19 mouse cellular contexts compared by ENCODE assay signal in the genomic region with DNA sequence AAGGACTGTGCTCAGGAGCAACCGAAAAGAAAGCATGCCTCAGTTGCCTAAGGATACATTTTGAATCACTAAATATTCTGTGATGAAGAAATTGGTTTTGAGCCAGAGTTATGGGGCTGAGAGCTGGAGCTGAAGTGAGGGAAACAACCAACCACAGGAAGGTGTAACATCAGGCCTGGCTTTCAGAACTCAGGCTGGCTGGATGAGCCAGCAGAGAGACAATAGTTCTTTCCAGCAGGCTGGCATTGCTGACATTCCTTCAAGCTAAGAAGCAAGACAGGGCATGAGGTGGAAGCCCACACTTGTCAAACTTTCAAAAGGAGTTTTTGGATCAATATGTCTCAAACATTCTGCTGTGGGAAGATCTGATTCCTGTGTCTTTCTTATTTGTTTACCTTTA.
"Had no signal": no experiment of that assay in that cellular context is flagged by ENCODE, and none has a peak within 500 bp of the region (broad histone marks: within the 10 kb centered on the region; RNA-seq: fewer than 3 reads in every experiment).

No protein-coding gene starts in this region.

- ATAC-seq: midbrain, embryonic 15.5 days had no signal

- H3K4me2 ChIP-seq: liver, embryonic 15.5 days; midbrain, embryonic 12.5 days; midbrain, embryonic 15.5 days; neural tube, embryonic 12.5 days; neural tube, embryonic 15.5 days; stomach, embryonic 15.5 days had no signal

- H3K36me3 ChIP-seq: liver, embryonic 15.5 days; midbrain, embryonic 12.5 days; midbrain, embryonic 15.5 days; neural tube, embryonic 12.5 days; neural tube, embryonic 15.5 days; stomach, embryonic 15.5 days had no signal

- H3K9me3 ChIP-seq: liver, embryonic 15.5 days; midbrain, embryonic 12.5 days; midbrain, embryonic 15.5 days; neural tube, embryonic 12.5 days; neural tube, embryonic 15.5 days; stomach, embryonic 15.5 days had no signal

- H3K9ac ChIP-seq: liver, embryonic 15.5 days; midbrain, embryonic 12.5 days; midbrain, embryonic 15.5 days; neural tube, embryonic 12.5 days; neural tube, embryonic 15.5 days; stomach, embryonic 15.5 days had no signal

- H3K4me3 ChIP-seq: layer of hippocampus, adult 2 months; left cerebral cortex, adult 2 months; liver, embryonic 15.5 days; midbrain, embryonic 12.5 days; midbrain, embryonic 15.5 days; neural tube, embryonic 12.5 days; neural tube, embryonic 15.5 days; stomach, embryonic 15.5 days had no signal

- DNase-seq: kidney, adult 2 months; kidney, postnatal 25 days; layer of hippocampus, adult 9-11 months; lung, adult 2 months; lung, postnatal 14 days; lung, postnatal 4 days; right cerebral cortex, adult 18-20 months; right cerebral cortex, postnatal 14 days; right cerebral cortex, postnatal 4 days; thymus, postnatal 25 days had no signal

- H3K4me1 ChIP-seq: midbrain, embryonic 12.5 days; midbrain, embryonic 15.5 days; neural tube, embryonic 12.5 days; neural tube, embryonic 15.5 days; stomach, embryonic 15.5 days had no signal

- H3K27me3 ChIP-seq: liver, embryonic 15.5 days; midbrain, embryonic 12.5 days; midbrain, embryonic 15.5 days; neural tube, embryonic 12.5 days; neural tube, embryonic 15.5 days; stomach, embryonic 15.5 days had no signal

- H3K27ac ChIP-seq: kidney, postnatal 0 days; layer of hippocampus, adult 2 months; left cerebral cortex, adult 2 months; liver, embryonic 15.5 days; midbrain, embryonic 12.5 days; midbrain, embryonic 15.5 days; neural tube, embryonic 12.5 days; neural tube, embryonic 15.5 days; stomach, embryonic 15.5 days had no signal
